Mouse (Mus musculus): ENCODE measurements around the gene Mybph. TPM values are rescaled to one million over a fixed set of nuclear protein-coding genes. Genes with fewer than 3 reads are reported as not detected.
"Not testable (repeated sequence)": the region's sequence is repeated elsewhere in the genome, so short reads cannot be mapped to it uniquely, and the experiment has no call there.

Mybph gene
- total and polyA plus RNA-seq, 2 experiments = not detected

DNA sequence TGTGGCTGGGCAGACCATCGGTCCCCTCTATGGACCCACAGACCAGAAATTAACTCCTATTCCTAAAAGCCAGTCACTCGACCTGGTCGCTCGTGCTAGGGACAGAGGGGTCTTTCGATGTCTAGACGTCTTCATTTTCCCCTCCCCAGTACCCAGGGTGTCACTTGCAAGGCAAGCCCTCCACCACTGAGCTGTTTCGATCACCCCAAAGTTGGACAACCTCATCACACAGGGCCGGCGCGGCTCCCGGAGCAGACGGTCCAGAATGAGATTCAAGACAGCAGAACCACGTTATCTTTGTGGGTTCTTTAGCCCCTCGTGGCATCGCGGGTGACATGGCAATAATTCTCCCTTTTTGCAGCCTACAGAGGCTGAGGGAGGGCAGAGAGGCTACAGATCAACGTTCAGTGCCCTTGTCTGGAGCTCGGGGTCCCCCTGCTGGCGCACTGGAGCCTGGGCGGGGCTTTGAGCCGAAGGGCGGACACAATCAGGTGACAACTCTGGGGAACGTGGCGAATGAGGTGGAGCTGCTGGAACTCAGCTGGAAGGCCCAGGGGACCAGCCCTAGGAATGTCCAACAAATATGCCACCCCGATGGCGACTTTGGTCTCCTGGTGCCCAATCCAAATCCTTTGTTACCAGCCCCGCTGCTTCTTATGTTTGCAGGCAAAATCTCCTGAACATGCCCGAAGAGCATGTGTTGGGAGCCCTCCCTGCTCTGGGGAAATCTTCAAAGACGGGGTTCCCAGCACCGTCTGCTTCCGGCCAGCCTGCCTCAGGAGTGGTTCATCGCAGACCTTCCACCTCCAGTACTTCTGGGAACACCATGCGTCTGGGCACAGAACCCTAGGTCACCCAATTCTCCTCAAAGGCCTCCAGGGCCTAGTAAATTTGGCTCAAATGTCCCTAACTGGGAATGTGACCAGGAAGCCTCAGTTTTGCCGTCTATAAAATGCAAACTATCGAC is 51.0 kb downstream of the Mybph start:
- peak; percentile 66 for DNase-seq (ENCODE audit: extremely low read depth, low read depth, low spot score)
- Histone ChIP-seq H3K4me3 (ENCODE audit: insufficient read depth, low read depth, low read length) (no peak overlapping the region), H3K27me3 (ENCODE audit: control insufficient read depth, insufficient read depth, low read length) (no peaks in the 10 kb centered on the region), H3K79me2 (ENCODE audit: control insufficient read depth, insufficient read depth, low read length) (no peaks in the 10 kb centered on the region), H3K27ac (replicated peaks; ENCODE audit: insufficient read depth, low read depth, low read length) (no peak overlapping the region), H3K9ac (ENCODE audit: low read depth, low read length) (no peak overlapping the region), H3K36me3 (ENCODE audit: control insufficient read depth, insufficient read depth, low read length) (no peaks in the 10 kb centered on the region), H3K4me1 (ENCODE audit: control insufficient read depth, insufficient read depth, low read length) (peaks cover 9% of the 10 kb centered on the region)
- 28% methylated on average over 35 of the region's 35 CpGs for WGBS
- no peak for TF ChIP-seq POLR2A (IDR thresholded peaks at IDR 0.05; ENCODE audit: extremely low read depth, insufficient read depth, low read length)
- peak; percentile 95 for TF ChIP-seq CTCF (IDR thresholded peaks at IDR 0.05; ENCODE audit: low read depth, low read length)

DNA sequence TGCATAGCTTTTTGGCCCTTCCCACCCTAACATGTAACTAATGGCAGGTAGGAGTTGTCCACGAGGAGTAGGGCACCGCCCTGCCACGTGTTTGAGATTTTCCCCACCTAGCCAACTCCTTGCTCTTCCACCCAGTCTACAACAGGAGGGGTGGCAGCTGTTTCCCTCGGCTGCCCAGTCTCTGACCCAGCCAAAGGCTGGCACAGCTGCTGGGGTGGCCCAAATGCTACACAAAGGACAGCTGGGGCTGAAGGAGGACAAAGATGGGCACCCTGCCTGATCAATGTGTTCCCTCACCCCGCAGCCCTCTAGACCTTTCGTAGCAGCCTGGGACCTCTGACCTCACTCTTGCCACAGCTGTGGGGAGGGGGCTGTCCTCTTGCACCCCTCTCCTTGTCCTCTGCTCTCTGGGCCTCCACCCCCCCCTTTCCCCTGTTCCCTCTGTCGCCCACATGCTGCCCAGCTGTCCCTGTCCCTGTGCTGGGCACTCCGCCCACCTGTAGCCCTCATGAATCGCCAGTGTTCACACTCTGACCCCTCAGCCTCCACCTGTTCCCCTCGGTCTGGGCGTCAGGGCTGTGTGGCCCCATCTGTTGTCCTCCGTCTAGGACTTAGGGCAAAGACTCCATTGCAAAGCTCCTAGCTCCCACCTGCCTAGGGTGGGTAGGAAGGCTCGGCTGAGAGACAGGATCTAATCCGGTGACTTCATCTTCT is 51.9 kb downstream of the Mybph start:
- H3K27me3 ChIP-seq (ENCODE audit: control insufficient read depth, insufficient read depth, low read length) = no peaks in the 10 kb centered on the region
- H3K36me3 ChIP-seq (ENCODE audit: control insufficient read depth, insufficient read depth, low read length) = no peaks in the 10 kb centered on the region
- WGBS = 80% methylated on average over 13 of the region's 14 CpGs
- DNase-seq (ENCODE audit: extremely low read depth, low read depth, low spot score) = no peak
- peaks cover 9% of the 10 kb centered on the region for H3K4me1 ChIP-seq (ENCODE audit: control insufficient read depth, insufficient read depth, low read length)
- H3K9ac ChIP-seq (ENCODE audit: low read depth, low read length) = no peak overlapping the region
- no peaks in the 10 kb centered on the region for H3K79me2 ChIP-seq (ENCODE audit: control insufficient read depth, insufficient read depth, low read length)
- H3K27ac ChIP-seq (replicated peaks; ENCODE audit: insufficient read depth, low read depth, low read length) = no peak overlapping the region
- TF ChIP-seq POLR2A (IDR thresholded peaks at IDR 0.05; ENCODE audit: extremely low read depth, insufficient read depth, low read length) (no peak), CTCF (IDR thresholded peaks at IDR 0.05; ENCODE audit: low read depth, low read length) (no peak)
- no peak overlapping the region for H3K4me3 ChIP-seq (ENCODE audit: insufficient read depth, low read depth, low read length)

DNA sequence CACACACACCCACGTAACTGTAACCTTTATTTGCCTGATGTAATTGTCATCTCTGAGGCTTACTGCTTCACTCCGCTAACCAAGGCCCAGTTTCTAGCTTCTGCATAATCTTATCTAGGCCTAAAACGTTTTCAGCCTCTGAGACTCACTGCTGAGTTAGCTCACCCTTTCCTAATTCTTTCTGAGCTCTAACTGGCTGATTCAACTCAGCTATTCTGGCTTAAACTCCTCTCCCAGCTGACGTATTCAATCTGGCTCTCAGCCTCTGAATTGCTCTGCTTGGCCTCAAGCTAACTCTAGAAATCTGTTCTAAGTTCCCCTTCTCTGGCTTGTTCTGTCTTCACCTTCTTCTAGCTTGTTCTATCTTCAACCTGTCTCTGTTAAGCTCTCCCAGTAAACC is 53.3 kb downstream of the Mybph start:
- H3K27ac ChIP-seq (replicated peaks; ENCODE audit: insufficient read depth, low read depth, low read length) = no peak overlapping the region
- WGBS = 72% methylated on average over 4 of the region's 4 CpGs
- H3K4me3 ChIP-seq (ENCODE audit: insufficient read depth, low read depth, low read length) = no peak overlapping the region
- no peaks in the 10 kb centered on the region for H3K79me2 ChIP-seq (ENCODE audit: control insufficient read depth, insufficient read depth, low read length)
- no peak for TF ChIP-seq POLR2A (IDR thresholded peaks at IDR 0.05; ENCODE audit: extremely low read depth, insufficient read depth, low read length)
- H3K27me3 ChIP-seq (ENCODE audit: control insufficient read depth, insufficient read depth, low read length) = no peaks in the 10 kb centered on the region
- no peak for DNase-seq (ENCODE audit: extremely low read depth, low read depth, low spot score)
- peaks cover 9% of the 10 kb centered on the region for H3K4me1 ChIP-seq (ENCODE audit: control insufficient read depth, insufficient read depth, low read length)
- H3K36me3 ChIP-seq (ENCODE audit: control insufficient read depth, insufficient read depth, low read length) = no peaks in the 10 kb centered on the region
- H3K9ac ChIP-seq (ENCODE audit: low read depth, low read length) = no peak overlapping the region

DNA sequence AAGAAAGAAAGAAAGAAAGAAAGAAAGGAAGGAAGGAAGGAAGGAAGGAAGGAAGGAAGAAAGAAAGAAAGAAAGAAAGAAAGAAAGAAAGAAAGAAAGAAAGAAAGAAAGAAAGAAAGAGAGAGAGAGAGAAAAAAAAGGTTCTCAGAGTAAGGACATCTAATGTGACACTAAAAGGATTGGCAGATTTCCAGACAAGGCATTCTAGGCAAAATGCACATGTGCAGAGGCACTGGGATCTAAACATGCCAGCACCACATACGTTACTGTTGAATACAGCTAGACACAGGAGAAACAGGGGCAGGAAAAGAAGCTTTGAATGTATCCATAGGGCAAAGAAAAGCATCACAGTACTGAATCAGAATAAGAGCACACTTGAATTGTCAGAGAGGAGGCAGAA is 56.4 kb downstream of the Mybph start:
- not testable (repeated sequence) for DNase-seq (ENCODE audit: extremely low read depth, low read depth, low spot score)

More for the DNA sequence above, 56.4 kb downstream of the Mybph start:
- H3K4me3 ChIP-seq (ENCODE audit: insufficient read depth, low read depth, low read length); H3K79me2 ChIP-seq (ENCODE audit: control insufficient read depth, insufficient read depth, low read length); H3K4me1 ChIP-seq (ENCODE audit: control insufficient read depth, insufficient read depth, low read length); H3K36me3 ChIP-seq (ENCODE audit: control insufficient read depth, insufficient read depth, low read length); H3K27me3 ChIP-seq (ENCODE audit: control insufficient read depth, insufficient read depth, low read length); H3K9ac ChIP-seq (ENCODE audit: low read depth, low read length); H3K27ac ChIP-seq (replicated peaks; ENCODE audit: insufficient read depth, low read depth, low read length): not testable (repeated sequence)
- 85% methylated on average over 1 of the region's 1 CpGs for WGBS

Other genes with a start within 250 kb of the Mybph start
- 0.46 and 0.54 TPM in 2 replicates for gene Fmod, start 156.2 kb upstream of the Mybph start, total RNA-seq (2014; rRNA removed)
- gene Fmod, start 156.2 kb upstream of the Mybph start, polyA plus RNA-seq (2012; rRNA removed) = 0.99 and 1.6 TPM in 2 replicates
- gene Btg2, start 114.3 kb upstream of the Mybph start, total RNA-seq (2014; rRNA removed) = 7.0 and 10.1 TPM in 2 replicates
- gene Btg2, start 114.3 kb upstream of the Mybph start, polyA plus RNA-seq (2012; rRNA removed) = 5.6 and 6.9 TPM in 2 replicates
- gene Chit1, start 82.2 kb upstream of the Mybph start, total RNA-seq (2014; rRNA removed) = not detected in 2 replicates
- not detected in 2 replicates for gene Chit1, start 82.2 kb upstream of the Mybph start, polyA plus RNA-seq (2012; rRNA removed)
- gene Chil1, start 11.3 kb upstream of the Mybph start, total RNA-seq (2014; rRNA removed) = 0.09 and 0.27 TPM in 2 replicates
- 0.30 and 0.34 TPM in 2 replicates for gene Chil1, start 11.3 kb upstream of the Mybph start, polyA plus RNA-seq (2012; rRNA removed)
- gene Adora1, start 42.0 kb downstream of the Mybph start, total RNA-seq (2014; rRNA removed) = 3.2 and 6.6 TPM in 2 replicates
- gene Adora1, start 42.0 kb downstream of the Mybph start, polyA plus RNA-seq (2012; rRNA removed) = 17.0 and 27.2 TPM in 2 replicates
- not detected in 2 replicates for gene Myog, start 96.5 kb downstream of the Mybph start, total RNA-seq (2014; rRNA removed)
- gene Myog, start 96.5 kb downstream of the Mybph start, polyA plus RNA-seq (2012; rRNA removed) = not detected in 2 replicates
- 0.46 and 0.67 TPM in 2 replicates for gene Ppfia4, start 139.5 kb downstream of the Mybph start, total RNA-seq (2014; rRNA removed)
- gene Ppfia4, start 139.5 kb downstream of the Mybph start, polyA plus RNA-seq (2012; rRNA removed) = 0.78 and 1.4 TPM in 2 replicates
- gene Tmem183a, start 168.5 kb downstream of the Mybph start, total RNA-seq (2014; rRNA removed) = 152 and 153 TPM in 2 replicates
- 130 and 152 TPM in 2 replicates for gene Tmem183a, start 168.5 kb downstream of the Mybph start, polyA plus RNA-seq (2012; rRNA removed)
- not detected in 2 replicates for gene 4933406M09Rik, start 192.5 kb downstream of the Mybph start, total RNA-seq (2014; rRNA removed)
- gene 4933406M09Rik, start 192.5 kb downstream of the Mybph start, polyA plus RNA-seq (2012; rRNA removed) = not detected in 2 replicates
- 4.5 and 4.7 TPM in 2 replicates for gene Cyb5r1, start 212.1 kb downstream of the Mybph start, total RNA-seq (2014; rRNA removed)
- 8.3 and 16.3 TPM in 2 replicates for gene Cyb5r1, start 212.1 kb downstream of the Mybph start, polyA plus RNA-seq (2012; rRNA removed)
- 71.5 and 81.2 TPM in 2 replicates for gene Adipor1, start 221.9 kb downstream of the Mybph start, total RNA-seq (2014; rRNA removed)
- gene Adipor1, start 221.9 kb downstream of the Mybph start, polyA plus RNA-seq (2012; rRNA removed) = 92.7 and 105 TPM in 2 replicates